Comparison of ENCODE assay signal across 8 mouse cellular contexts in genomic region chr19:25236596-25237491, GRCm38 (mm10). TPM values are rescaled to one million over a fixed set of nuclear protein-coding genes. Genes with fewer than 3 reads are reported as not detected.
A peak's percentile ranks its signal among the peaks of the same experiment; 100 is the strongest.
DNase-seq lines count a peak whose midpoint lies in the region; ATAC-seq and TF ChIP-seq lines count a peak whose summit lies in the region.

Gene Kank1, plus strand, starts transcription at chr19:25236975.

- H3K4me2 ChIP-seq in hindbrain, embryonic 13.5 days, result peak within 1 kb of the TSS; percentile 100

- H3K4me1 ChIP-seq in hindbrain, embryonic 13.5 days (replicated peaks), result peaks cover 17% of the 10 kb centered on the region

- DNase-seq in ZHBTc4 (ENCODE audit: low read depth, low spot score), result peak; percentile 93
- peak; percentile 32 to 61 for DNase-seq in cerebellum, postnatal 4 days (ENCODE audit: low spot score in 2 of 2)
- peak; percentile 73 for DNase-seq in gastrocnemius, adult 2 months
- DNase-seq in layer of hippocampus, postnatal 25 days (ENCODE audit: extremely low spot score in 1 of 2, low spot score in 1 of 2), result peak; percentile 37 to 47
- DNase-seq in lung, postnatal 14 days, result peak; percentile 60
- peak; percentile 78 for DNase-seq in retina, postnatal 1 day
- DNase-seq in urinary bladder, postnatal 36 days (ENCODE audit: low spot score in 2 of 2), result peak; percentile 49 to 67

- intact Hi-C loops in gastrocnemius, adult 2 months (cut with DNase I), result loop anchor here (5.0 kb wide), 1 partner anchor 100 kb away; no protein-coding TSS in a partner anchor

- H3K27me3 ChIP-seq in hindbrain, embryonic 13.5 days, result peaks cover 40% of the 10 kb centered on the region

- TF ChIP-seq CTCF in gastrocnemius, adult 2 months (IDR thresholded peaks at IDR 0.05), result 0 out of 2 replicates have a peak, but pooled peaks have one; percentile 7

- H3K4me3 ChIP-seq in gastrocnemius, adult 2 months, result peak within 1 kb of the TSS; percentile 82
- H3K4me3 ChIP-seq in hindbrain, embryonic 13.5 days, result peak within 1 kb of the TSS; percentile 77

- H3K9ac ChIP-seq in hindbrain, embryonic 13.5 days, result peak within 1 kb of the TSS; percentile 79

- no peaks in the 10 kb centered on the region for H3K36me3 ChIP-seq in hindbrain, embryonic 13.5 days

- H3K27ac ChIP-seq in gastrocnemius, adult 2 months, result peak within 1 kb of the TSS; percentile 55
- H3K27ac ChIP-seq in hindbrain, embryonic 13.5 days, result peak within 1 kb of the TSS; percentile 70

- under 1% methylated on average over 76 of the region's 76 CpGs for WGBS in hindbrain, embryonic 13.5 days

- ATAC-seq in hindbrain, embryonic 13.5 days (ENCODE audit: low FRiP score), result peak; percentile 88

- H3K9me3 ChIP-seq in hindbrain, embryonic 13.5 days, result no peaks in the 10 kb centered on the region

RNA-seq across cellular contexts. Expression of gene Kank1, which starts in this region (rescaled TPM):
- 10 to 100 TPM; 17.4 to 19.2 TPM for total RNA-seq in gastrocnemius, adult 2 months (2021)
- polyA plus RNA-seq in hindbrain, embryonic 13.5 days (2015; fragmentation: Nextera tagmentation; extraction: Ambion mirVana), result 9.2 and 10.2 TPM in 2 replicates
- 10 to 100 TPM; 24.8 to 29.2 TPM for total RNA-seq in layer of hippocampus, postnatal 25 days (2021)

Comparison
In these comparisons a context has a peak if more than half of its experiments do, and no peak if none do; other contexts are left out.
1. Peak in every context shown above with its lines: DNase-seq, ATAC-seq, H3K4me3 ChIP-seq and H3K27ac ChIP-seq.
2. DNase-seq: peak in every context shown above with its lines; median percentile 93 in ZHBTc4; 78 in retina, postnatal 1 day; 73 in gastrocnemius, adult 2 months; 60 in lung, postnatal 14 days; 58 in urinary bladder, postnatal 36 days; 46 in cerebellum, postnatal 4 days; 42 in layer of hippocampus, postnatal 25 days.